Mouse (Mus musculus) spleen, adult 12 weeks (tissue): Measurements from ENCODE around the gene Hdac1.
A peak's percentile ranks its signal among the peaks of the same experiment; 100 is the strongest.
"Not testable (repeated sequence)": the region's sequence is repeated elsewhere in the genome, so short reads cannot be mapped to it uniquely, and the experiment has no call there.

Experiments
- DNase-seq: peaks from one replicate; pipeline ENCODE4 v3.0.0; 2022; ENCODE audit warnings: low spot score

The Hdac1 gene

GRCm38 (mm10) chr4:129558321-129558955 is 15.9 kb upstream of the Hdac1 start:
- no peak for DNase-seq

- DNase-seq: peak; percentile 41
Observed at GRCm38 (mm10) chr4:129557256-129557808, 14.8 kb upstream of the Hdac1 start.

- DNase-seq: peak; percentile 87
Observed at GRCm38 (mm10) chr4:129556532-129557223, 14.2 kb upstream of the Hdac1 start.

- no peak for DNase-seq
Observed at GRCm38 (mm10) chr4:129555862-129556531, 13.5 kb upstream of the Hdac1 start.

- DNase-seq: peak; percentile 58
Observed at GRCm38 (mm10) chr4:129555421-129555861, 12.9 kb upstream of the Hdac1 start.

GRCm38 (mm10) chr4:129554512-129554911 is 12.0 kb upstream of the Hdac1 start:
- not testable (repeated sequence) for DNase-seq

- no peak for DNase-seq
Observed at GRCm38 (mm10) chr4:129550295-129550694, 7.8 kb upstream of the Hdac1 start.

GRCm38 (mm10) chr4:129549306-129549705 is 6.8 kb upstream of the Hdac1 start:
- peak; percentile 35 for DNase-seq

GRCm38 (mm10) chr4:129547631-129548030 is 5.1 kb upstream of the Hdac1 start:
- not testable (repeated sequence) for DNase-seq

- no peak for DNase-seq
Observed at GRCm38 (mm10) chr4:129544106-129544505, 1.6 kb upstream of the Hdac1 start.

GRCm38 (mm10) chr4:129541868-129542591 is 483 bp downstream of the Hdac1 start:
- DNase-seq: peak; percentile 36

GRCm38 (mm10) chr4:129540012-129540411 is 2.5 kb downstream of the Hdac1 start:
- DNase-seq: peak; percentile 39

GRCm38 (mm10) chr4:129528901-129529300 is 13.6 kb downstream of the Hdac1 start:
- DNase-seq: not testable (repeated sequence)

GRCm38 (mm10) chr4:129525889-129526288 is 16.6 kb downstream of the Hdac1 start:
- DNase-seq: no peak

- DNase-seq: no peak
Observed at GRCm38 (mm10) chr4:129525338-129525737, 17.2 kb downstream of the Hdac1 start.

GRCm38 (mm10) chr4:129518519-129518918 is 24.0 kb downstream of the Hdac1 start:
- no peak for DNase-seq

- DNase-seq: no peak
Observed at GRCm38 (mm10) chr4:129516925-129517324, 25.6 kb downstream of the Hdac1 start.

- DNase-seq: peak; percentile 37
Observed at GRCm38 (mm10) chr4:129514300-129514898, 28.1 kb downstream of the Hdac1 start.

- DNase-seq: no peak
Observed at GRCm38 (mm10) chr4:129513891-129514290, 28.6 kb downstream of the Hdac1 start.

GRCm38 (mm10) chr4:129513086-129513767 is 29.3 kb downstream of the Hdac1 start, which contains the start of gene Marcksl1:
TSS of gene Marcksl1 (plus strand) at chr4:129513581.
- peak; percentile 65 for DNase-seq
